Mouse (Mus musculus) ES-Bruce4 (cell line): Measurements from ENCODE around the gene Hook2.

ENCODE experiments used
- CTCF ChIP-seq: IDR thresholded peaks from one replicate; pipeline ENCODE4 v1.8.1; 2011; ENCODE audit warnings: low read depth, low read length
- POLR2A ChIP-seq: IDR thresholded peaks from one replicate; pipeline ENCODE4 v1.8.1; 2011; ENCODE audit warnings: low read length; ENCODE audit not compliant: insufficient read depth

GRCm38 (mm10) chr8:84987903-84988302 is 2.5 kb upstream of the Hook2 start:
- TF ChIP-seq POLR2A (no peak), CTCF (no peak)
